Comparison of ENCODE assay signal across 16 mouse cellular contexts in the genomic region with DNA sequence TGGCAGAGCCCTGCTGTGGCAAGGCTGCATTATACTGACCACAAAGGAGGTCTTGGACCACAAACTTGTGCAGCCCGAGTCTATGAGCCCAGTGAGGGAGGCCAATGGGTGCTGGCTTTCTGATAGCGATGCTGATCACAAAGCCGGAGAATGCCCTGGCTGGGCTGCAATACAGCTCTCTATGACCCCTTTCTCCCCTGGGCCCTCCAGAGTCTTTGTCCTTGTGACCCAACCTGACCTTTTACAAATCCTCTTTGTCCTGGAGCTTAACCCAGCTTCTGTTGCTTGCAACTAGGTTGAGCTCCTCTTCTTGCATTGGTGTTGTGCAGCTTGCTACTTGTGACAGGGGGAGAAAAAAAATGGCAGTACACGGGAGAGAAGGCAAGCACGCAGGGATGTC.
"Had no signal": no experiment of that assay in that cellular context is flagged by ENCODE, and none has a peak within 500 bp of the region (broad histone marks: within the 10 kb centered on the region; RNA-seq: fewer than 3 reads in every experiment).

No protein-coding gene starts in this region.

- H3K27me3 ChIP-seq: limb, embryonic 12.5 days; liver, embryonic 13.5 days; lung, embryonic 15.5 days; neural tube, embryonic 13.5 days had no signal

- H3K4me3 ChIP-seq: limb, embryonic 12.5 days; liver, embryonic 13.5 days; lung, embryonic 15.5 days; megakaryocyte, embryonic 14.5 days; neural tube, embryonic 13.5 days had no signal

- H3K4me2 ChIP-seq: limb, embryonic 12.5 days; liver, embryonic 13.5 days; lung, embryonic 15.5 days; neural tube, embryonic 13.5 days had no signal

- H3K4me1 ChIP-seq: limb, embryonic 12.5 days; liver, embryonic 13.5 days; lung, embryonic 15.5 days; megakaryocyte, embryonic 14.5 days; neural tube, embryonic 13.5 days had no signal

- H3K9ac ChIP-seq: limb, embryonic 12.5 days; liver, embryonic 13.5 days; liver, postnatal 0 days; lung, embryonic 15.5 days; neural tube, embryonic 13.5 days had no signal

- H3K27ac ChIP-seq: limb, embryonic 12.5 days; liver, embryonic 13.5 days; lung, embryonic 15.5 days; macrophage; neural tube, embryonic 13.5 days had no signal

- H3K9me3 ChIP-seq: limb, embryonic 12.5 days; liver, embryonic 13.5 days; lung, embryonic 15.5 days; neural tube, embryonic 13.5 days had no signal

- DNase-seq: kidney, adult 8-10 months; kidney, postnatal 25 days; liver; liver, embryonic 13.5 days; liver, postnatal 0 days; lung, postnatal 14 days; right cerebral cortex, postnatal 4 days; spleen, adult 18-20 months; thymus, adult 18-20 months; thymus, postnatal 25 days had no signal

- H3K36me3 ChIP-seq: limb, embryonic 12.5 days; liver, embryonic 13.5 days; lung, embryonic 15.5 days; neural tube, embryonic 13.5 days had no signal

- ATAC-seq: liver, postnatal 0 days; midbrain, embryonic 16.5 days had no signal
